Mouse (Mus musculus) brain, adult 2 months (tissue): ENCODE results near the gene Rab42.
"Not testable (repeated sequence)": the region's sequence is repeated elsewhere in the genome, so short reads cannot be mapped to it uniquely, and the experiment has no call there.

Experiments
- DNase-seq: peaks from one replicate; pipeline ENCODE4 v3.0.0; 2011; ENCODE audit warnings: low read depth, low spot score

Rab42 gene

GRCm38 (mm10) chr4:132311801-132312200 lies 8.6 kb upstream of the Rab42 start:
- no peak for DNase-seq

- no peak for DNase-seq
Observed at GRCm38 (mm10) chr4:132311209-132311608, 8.0 kb upstream of the Rab42 start.

GRCm38 (mm10) chr4:132309849-132310472 lies 6.8 kb upstream of the Rab42 start:
- peak; percentile 66 for DNase-seq

- DNase-seq, result peak; percentile 49
Observed at GRCm38 (mm10) chr4:132309140-132309848, 6.1 kb upstream of the Rab42 start.

GRCm38 (mm10) chr4:132308437-132309139 lies 5.4 kb upstream of the Rab42 start:
- peak; percentile 98 for DNase-seq

- DNase-seq, result peak; percentile 12
Observed at GRCm38 (mm10) chr4:132306004-132306403, 2.8 kb upstream of the Rab42 start.

GRCm38 (mm10) chr4:132305276-132305675 lies 2.1 kb upstream of the Rab42 start:
- DNase-seq, result no peak

- not testable (repeated sequence) for DNase-seq
Observed at GRCm38 (mm10) chr4:132303484-132303883, 299 bp upstream of the Rab42 start.

- peak; percentile 56 for DNase-seq
Observed at GRCm38 (mm10) chr4:132301965-132302938, 933 bp downstream of the Rab42 start.

- no peak for DNase-seq
Observed at GRCm38 (mm10) chr4:132301486-132301885, 1.7 kb downstream of the Rab42 start.

- DNase-seq, result no peak
Observed at GRCm38 (mm10) chr4:132299849-132300248, 3.3 kb downstream of the Rab42 start.

- DNase-seq, result no peak
Observed at GRCm38 (mm10) chr4:132295696-132296390, 7.3 kb downstream of the Rab42 start.

- DNase-seq, result no peak
Observed at GRCm38 (mm10) chr4:132293682-132294240, 9.4 kb downstream of the Rab42 start.

- DNase-seq, result peak; percentile 57
Observed at GRCm38 (mm10) chr4:132292988-132293387, 10.2 kb downstream of the Rab42 start.

- no peak for DNase-seq
Observed at GRCm38 (mm10) chr4:132291624-132292335, 11.4 kb downstream of the Rab42 start.

- DNase-seq, result no peak
Observed at GRCm38 (mm10) chr4:132291056-132291455, 12.1 kb downstream of the Rab42 start.

- not testable (repeated sequence) for DNase-seq
Observed at GRCm38 (mm10) chr4:132288840-132289239, 14.3 kb downstream of the Rab42 start.

GRCm38 (mm10) chr4:132275949-132276348 lies 27.2 kb downstream of the Rab42 start:
- DNase-seq, result no peak

GRCm38 (mm10) chr4:132274156-132274862 lies 28.9 kb downstream of the Rab42 start, which contains the start of gene Taf12:
TSS of gene Taf12 (plus strand) at chr4:132274375.
- peak; percentile 97 for DNase-seq
